ENCODE assay signal across 8 mouse cellular contexts in genomic region chr12:4816680-4817360, GRCm38 (mm10). TPM values are rescaled to one million over a fixed set of nuclear protein-coding genes. Genes with fewer than 3 reads are reported as not detected.
DNase-seq lines count a peak whose midpoint lies in the region; ATAC-seq and TF ChIP-seq lines count a peak whose summit lies in the region.

No protein-coding gene starts in this region.

- H3K4me2 ChIP-seq in heart, embryonic 11.5 days = peak overlapping the region; percentile 94
- H3K4me2 ChIP-seq in forebrain, embryonic 13.5 days = peak overlapping the region; percentile 78
- peak overlapping the region; percentile 90 for H3K4me2 ChIP-seq in liver, embryonic 12.5 days

- peak overlapping the region; percentile 91 for H3K4me3 ChIP-seq in heart, embryonic 11.5 days (ENCODE audit: low read depth, low read length)
- H3K4me3 ChIP-seq in ES-E14 (ENCODE audit: insufficient read depth in 1 of 2, low read depth in 1 of 2, low read length in 2 of 2, poor library complexity in 1 of 2, severe bottlenecking in 1 of 2) = peak overlapping the region; percentile 79 to 100
- H3K4me3 ChIP-seq in forebrain, embryonic 13.5 days = peak overlapping the region; percentile 86
- H3K4me3 ChIP-seq in liver, embryonic 12.5 days = peak overlapping the region; percentile 84

- 8% methylated on average over 24 of the region's 24 CpGs for WGBS in heart, embryonic 11.5 days (ENCODE audit: insufficient replicate concordance)
- 10% methylated on average over 24 of the region's 24 CpGs for WGBS in forebrain, embryonic 13.5 days
- 8% methylated on average over 24 of the region's 24 CpGs for WGBS in liver, embryonic 12.5 days (ENCODE audit: insufficient replicate concordance)

- 0 out of 2 replicates have a peak, but pooled peaks cover 3% of the 10 kb centered on the region for H3K4me1 ChIP-seq in heart, embryonic 11.5 days (ENCODE audit: control insufficient read depth, insufficient read depth, low read length)
- peaks cover 0 to 7% of the 10 kb centered on the region in 2 experiments; a peak in 2 of 4 replicates for H3K4me1 ChIP-seq in ES-E14 (ENCODE audit: control insufficient read depth in 2 of 2, insufficient read depth in 2 of 2, low read length in 2 of 2, poor library complexity in 1 of 2)
- peaks cover 24% of the 10 kb centered on the region for H3K4me1 ChIP-seq in forebrain, embryonic 13.5 days
- peaks cover 33% of the 10 kb centered on the region for H3K4me1 ChIP-seq in liver, embryonic 12.5 days

- no peak for DNase-seq in heart, postnatal 14 days
- DNase-seq in ES-E14 (ENCODE audit: low read depth, low spot score) = no peak
- no peak for DNase-seq in right cerebral cortex, postnatal 25 days
- DNase-seq in urinary bladder, postnatal 36 days (ENCODE audit: low spot score in 2 of 2) = no peak
- DNase-seq in adrenal gland, adult (ENCODE audit: inconsistent age in 2 of 2, low spot score in 1 of 2) = no peak

- intact Hi-C loops in heart, postnatal 14 days (cut with DNase I) = no loop called here

- in situ Hi-C loops in ES-E14 (cut with MboI; ENCODE audit: low sequenced_read_pairs in 2 of 2, unreplicated experiment in 2 of 2) = no loop called here

- peaks cover 3% of the 10 kb centered on the region; the same call in 1 of the 2 replicates for H3K36me3 ChIP-seq in heart, embryonic 11.5 days (ENCODE audit: control insufficient read depth, insufficient read depth, low read length)
- no peaks in the 10 kb centered on the region for H3K36me3 ChIP-seq in ES-E14 (ENCODE audit: control insufficient read depth, insufficient read depth, low read length, poor library complexity, severe bottlenecking)
- H3K36me3 ChIP-seq in forebrain, embryonic 13.5 days (ENCODE audit: poor library complexity, severe bottlenecking) = peaks cover 16% of the 10 kb centered on the region
- H3K36me3 ChIP-seq in liver, embryonic 12.5 days = peaks cover 24% of the 10 kb centered on the region

- H3K27me3 ChIP-seq in heart, embryonic 11.5 days (ENCODE audit: control insufficient read depth, insufficient read depth, low read length) = no peaks in the 10 kb centered on the region
- H3K27me3 ChIP-seq in forebrain, embryonic 13.5 days = no peaks in the 10 kb centered on the region
- H3K27me3 ChIP-seq in liver, embryonic 12.5 days (replicated peaks) = no peaks in the 10 kb centered on the region

- peak overlapping the region; percentile 75 for H3K9ac ChIP-seq in heart, embryonic 11.5 days (ENCODE audit: low read depth, low read length)
- peak overlapping the region; percentile 94 for H3K9ac ChIP-seq in ES-E14 (ENCODE audit: insufficient read depth, low read depth, low read length, poor library complexity, severe bottlenecking)
- H3K9ac ChIP-seq in forebrain, embryonic 13.5 days = peak overlapping the region; percentile 75
- H3K9ac ChIP-seq in liver, embryonic 12.5 days = peak overlapping the region; percentile 79

- H3K9me3 ChIP-seq in heart, embryonic 11.5 days (replicated peaks; ENCODE audit: control insufficient read depth, low read length) = no peaks in the 10 kb centered on the region
- H3K9me3 ChIP-seq in ES-E14 (ENCODE audit: control insufficient read depth, insufficient read depth, low read depth, low read length) = no peaks in the 10 kb centered on the region
- H3K9me3 ChIP-seq in forebrain, embryonic 13.5 days (replicated peaks) = no peaks in the 10 kb centered on the region
- H3K9me3 ChIP-seq in liver, embryonic 12.5 days (replicated peaks) = no peaks in the 10 kb centered on the region

- H3K27ac ChIP-seq in heart, embryonic 11.5 days (ENCODE audit: low read depth, low read length) = peak overlapping the region; percentile 71
- peak overlapping the region; percentile 62; the same call in 1 of the 2 replicates for H3K27ac ChIP-seq in ES-E14 (ENCODE audit: insufficient read depth, low read depth, low read length, poor library complexity, severe bottlenecking)
- H3K27ac ChIP-seq in forebrain, embryonic 13.5 days = peak overlapping the region; percentile 77
- peak overlapping the region; percentile 89 for H3K27ac ChIP-seq in liver, embryonic 12.5 days

- ATAC-seq in heart, embryonic 11.5 days (replicated peaks; ENCODE audit: insufficient number of reproducible peaks, low FRiP score, low TSS enrichment) = peak; percentile 43
- ATAC-seq in forebrain, embryonic 13.5 days = peak; percentile 14; the same call in 1 of the 2 replicates
- peak; percentile 57 for ATAC-seq in liver, embryonic 12.5 days

TF ChIP-seq in ES-E14, 5 proteins besides CTCF, POLR2A, EP300 and RAD21:
- no peak for TF ChIP-seq MAFK (IDR thresholded peaks at IDR 0.05; ENCODE audit: insufficient read depth, low read depth, low read length)
- no peak for TF ChIP-seq CHD2 (IDR thresholded peaks at IDR 0.05; ENCODE audit: low read depth, low read length)
- no peak for TF ChIP-seq ZNF384 (IDR thresholded peaks at IDR 0.05; ENCODE audit: low read depth, low read length)
- TF ChIP-seq HCFC1 (IDR thresholded peaks at IDR 0.05; ENCODE audit: borderline replicate concordance, insufficient read depth, low read length) = no peak
- TF ChIP-seq ZC3H11A (IDR thresholded peaks at IDR 0.05; ENCODE audit: borderline replicate concordance, low read depth, low read length) = no peak

RNA-seq across cellular contexts. Expression of gene Sf3b6, which starts 0.5 kb away (rescaled TPM):
- polyA plus RNA-seq in heart, embryonic 11.5 days (2014; fragmentation: Nextera tagmentation; extraction: Ambion mirVana) = 175 and 184 TPM in 2 replicates
- total RNA-seq in heart, postnatal 14 days (2021) = 10 to 100 TPM; 48.1 to 54.1 TPM
- 79.9 and 119 TPM in 2 replicates for total RNA-seq in ES-E14 (2012; rRNA removed)
- polyA plus RNA-seq in forebrain, embryonic 13.5 days (2015; fragmentation: Nextera tagmentation; extraction: Ambion mirVana) = 310 and 345 TPM in 2 replicates
- 193 and 203 TPM in 2 replicates for polyA plus RNA-seq in liver, embryonic 12.5 days (2016; fragmentation: Nextera tagmentation; extraction: Ambion mirVana)

RNA-seq across cellular contexts. Expression of gene Fkbp1b, which starts 24.6 kb away (rescaled TPM):
- 7.9 and 11.5 TPM in 2 replicates for polyA plus RNA-seq in heart, embryonic 11.5 days (2014; fragmentation: Nextera tagmentation; extraction: Ambion mirVana)
- 1 to 10 TPM; 2.8 to 2.9 TPM for total RNA-seq in heart, postnatal 14 days (2021)
- total RNA-seq in ES-E14 (2012; rRNA removed) = 4.1 and 5.7 TPM in 2 replicates
- 7.5 and 10.3 TPM in 2 replicates for polyA plus RNA-seq in forebrain, embryonic 13.5 days (2015; fragmentation: Nextera tagmentation; extraction: Ambion mirVana)
- 5.0 and 5.2 TPM in 2 replicates for polyA plus RNA-seq in liver, embryonic 12.5 days (2016; fragmentation: Nextera tagmentation; extraction: Ambion mirVana)

RNA-seq across cellular contexts. Expression of gene Wdcp, which starts 26.3 kb away (rescaled TPM):
- 14.3 and 17.1 TPM in 2 replicates for polyA plus RNA-seq in heart, embryonic 11.5 days (2014; fragmentation: Nextera tagmentation; extraction: Ambion mirVana)
- total RNA-seq in heart, postnatal 14 days (2021) = 1 to 10 TPM; 8.1 to 9.0 TPM
- total RNA-seq in ES-E14 (2012; rRNA removed) = 17.1 and 19.5 TPM in 2 replicates
- 20.4 and 21.5 TPM in 2 replicates for polyA plus RNA-seq in forebrain, embryonic 13.5 days (2015; fragmentation: Nextera tagmentation; extraction: Ambion mirVana)
- 19.9 and 21.0 TPM in 2 replicates for polyA plus RNA-seq in liver, embryonic 12.5 days (2016; fragmentation: Nextera tagmentation; extraction: Ambion mirVana)

RNA-seq across cellular contexts. Expression of gene Fam228b, which starts 47.8 kb away (rescaled TPM):
- polyA plus RNA-seq in heart, embryonic 11.5 days (2014; fragmentation: Nextera tagmentation; extraction: Ambion mirVana) = 1.1 and 2.6 TPM in 2 replicates
- total RNA-seq in heart, postnatal 14 days (2021) = 1 to 10 TPM; 4.0 to 5.1 TPM
- total RNA-seq in ES-E14 (2012; rRNA removed) = 3.0 and 4.0 TPM in 2 replicates
- 4.3 and 4.7 TPM in 2 replicates for polyA plus RNA-seq in forebrain, embryonic 13.5 days (2015; fragmentation: Nextera tagmentation; extraction: Ambion mirVana)
- 0.93 and 2.6 TPM in 2 replicates for polyA plus RNA-seq in liver, embryonic 12.5 days (2016; fragmentation: Nextera tagmentation; extraction: Ambion mirVana)

RNA-seq across cellular contexts. Expression of gene Pfn4, which starts 48.0 kb away (rescaled TPM):
- polyA plus RNA-seq in heart, embryonic 11.5 days (2014; fragmentation: Nextera tagmentation; extraction: Ambion mirVana) = 2.9 and 3.3 TPM in 2 replicates
- 1 to 10 TPM; 1.6 to 2.0 TPM for total RNA-seq in heart, postnatal 14 days (2021)
- 0.26 and 1.8 TPM in 2 replicates for total RNA-seq in ES-E14 (2012; rRNA removed)
- 8.0 and 8.5 TPM in 2 replicates for polyA plus RNA-seq in forebrain, embryonic 13.5 days (2015; fragmentation: Nextera tagmentation; extraction: Ambion mirVana)
- polyA plus RNA-seq in liver, embryonic 12.5 days (2016; fragmentation: Nextera tagmentation; extraction: Ambion mirVana) = 1.7 and 1.8 TPM in 2 replicates
